In the genomic region with DNA sequence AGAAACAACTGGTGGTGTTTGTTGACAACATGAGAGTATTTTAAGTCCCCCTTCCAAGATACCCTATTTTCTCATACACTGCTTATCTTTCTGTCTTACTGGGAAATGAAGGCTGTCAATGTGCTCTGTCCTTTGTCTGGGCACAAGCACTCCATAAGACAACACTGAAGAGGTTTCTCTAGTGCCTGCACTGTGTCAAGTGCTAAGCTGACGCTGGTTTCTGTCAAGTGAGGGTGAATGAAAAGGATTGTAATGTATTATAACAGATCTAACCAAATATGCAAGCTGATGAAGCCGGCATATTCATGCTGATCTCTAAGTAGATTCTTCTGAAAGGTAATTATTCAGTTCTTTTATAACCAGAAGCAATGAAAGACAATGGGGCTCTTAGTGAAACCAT, we compare ENCODE assay signal across 11 mouse cellular contexts.
"Had no signal": no experiment of that assay in that cellular context is flagged by ENCODE, and none has a peak within 500 bp of the region (broad histone marks: within the 10 kb centered on the region; RNA-seq: fewer than 3 reads in every experiment).

No protein-coding gene starts in this region.

- H3K4me2 ChIP-seq: liver, embryonic 11.5 days; liver, embryonic 15.5 days; neural tube, embryonic 12.5 days had no signal

- H3K9ac ChIP-seq: liver, embryonic 15.5 days; neural tube, embryonic 12.5 days had no signal

- H3K27ac ChIP-seq: left cerebral cortex, adult 2 months; limb, embryonic 10.5 days; liver, embryonic 15.5 days; neural tube, embryonic 12.5 days; stomach, postnatal 0 days had no signal

- H3K4me3 ChIP-seq: left cerebral cortex, adult 2 months; limb, embryonic 10.5 days; liver, embryonic 15.5 days; neural tube, embryonic 12.5 days had no signal

- H3K4me1 ChIP-seq: liver, embryonic 15.5 days had no signal

- DNase-seq: lung, adult 2 months; lung, postnatal 36 days; midbrain, embryonic 14.5 days; thymus, postnatal 4 days had no signal

- ATAC-seq: lung, postnatal 0 days had no signal

- H3K36me3 ChIP-seq: limb, embryonic 10.5 days; liver, embryonic 15.5 days; neural tube, embryonic 12.5 days had no signal

- H3K27me3 ChIP-seq: liver, embryonic 15.5 days; neural tube, embryonic 12.5 days had no signal

- H3K9me3 ChIP-seq: limb, embryonic 10.5 days; liver, embryonic 15.5 days; neural tube, embryonic 12.5 days had no signal
